Mouse (Mus musculus): Measurements from ENCODE around the gene Clcn2. TPM values are rescaled to one million over a fixed set of nuclear protein-coding genes. Genes with fewer than 3 reads are reported as not detected.

The Clcn2 gene
- polyA plus RNA-seq, 1 experiment from 2014 or later: 19.2 TPM

DNA sequence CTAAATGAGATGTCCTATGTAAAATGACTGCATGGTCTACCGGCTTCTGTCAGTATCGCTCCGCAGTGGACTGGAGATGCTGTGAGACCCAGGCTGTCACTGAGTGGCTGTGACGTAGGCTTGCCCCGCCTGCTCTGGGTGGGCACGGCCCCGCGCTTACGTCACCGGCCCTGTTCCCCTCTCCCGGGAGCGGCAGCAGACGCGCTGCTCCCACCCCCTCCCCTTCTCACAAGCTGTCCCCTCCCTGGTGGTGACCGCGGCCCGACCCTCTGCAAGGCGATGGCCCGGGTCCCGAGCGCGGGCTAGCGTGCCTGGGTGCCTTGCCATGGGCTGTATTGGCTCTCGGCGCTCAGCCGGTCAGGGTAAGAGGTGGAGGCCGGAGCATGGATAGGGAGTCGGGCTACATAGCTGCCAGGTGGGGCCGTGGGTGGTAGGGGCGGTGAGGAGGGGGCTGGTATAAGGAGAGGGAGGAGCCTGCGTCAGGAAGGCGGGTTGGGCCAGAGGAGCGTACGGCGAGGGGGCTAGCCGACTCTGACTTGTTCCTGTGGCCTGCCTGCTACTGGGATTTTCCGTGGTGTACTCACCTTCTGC, 24.3 kb downstream of the Clcn2 start, which contains the start of gene Fam131a:
Fam131a (plus strand) TSS at position 131 of the 591 bp plus-strand sequence.
- peak; percentile 94 for ATAC-seq (replicated peaks)
- H3K36me3 ChIP-seq: peaks cover 32% of the 10 kb centered on the region
- H3K27ac ChIP-seq (replicated peaks): peak within 1 kb of the TSS; percentile 97
- H3K4me1 ChIP-seq: peaks cover 38% of the 10 kb centered on the region
- peak within 1 kb of the TSS; percentile 76 for H3K9ac ChIP-seq (replicated peaks)
- WGBS: under 1% methylated on average over 37 of the region's 37 CpGs
- no peaks in the 10 kb centered on the region for H3K27me3 ChIP-seq
- peak within 1 kb of the TSS; percentile 69 for H3K4me2 ChIP-seq (replicated peaks)
- no peaks in the 10 kb centered on the region for H3K9me3 ChIP-seq
- H3K4me3 ChIP-seq: peak within 1 kb of the TSS; percentile 74

DNA sequence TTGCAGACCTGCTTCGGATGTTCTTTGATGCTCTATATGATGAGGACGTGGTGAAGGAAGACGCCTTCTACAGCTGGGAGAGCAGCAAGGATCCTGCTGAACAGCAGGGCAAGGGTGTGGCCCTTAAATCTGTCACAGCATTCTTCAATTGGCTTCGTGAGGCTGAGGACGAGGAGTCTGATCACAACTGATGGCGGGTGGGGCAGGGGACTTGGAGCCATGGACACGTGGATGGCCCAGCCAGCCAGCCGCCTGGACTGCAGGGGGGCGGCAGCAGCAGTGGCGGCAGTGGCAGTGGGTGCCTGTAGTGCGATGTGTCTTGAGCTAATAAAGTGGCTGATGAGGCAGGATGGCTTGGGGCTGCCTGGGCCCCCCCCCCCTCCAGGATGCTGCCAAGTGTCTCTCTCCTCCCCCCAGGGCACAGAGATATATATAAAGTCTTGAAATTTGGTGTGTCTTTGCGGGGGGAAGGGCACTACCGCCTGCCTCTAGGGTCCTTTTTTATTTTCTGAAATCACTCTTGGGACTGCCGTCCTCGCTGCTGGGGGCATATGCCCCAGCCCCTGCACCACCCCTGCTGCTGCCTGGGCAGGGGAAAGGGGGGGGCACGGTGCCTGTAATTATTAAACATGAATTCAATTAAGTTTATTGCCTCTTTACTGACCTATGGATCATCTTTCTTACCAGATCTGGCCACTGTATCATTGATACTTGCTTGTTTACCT, 25.1 kb downstream of the Clcn2 start:
- WGBS: 43% methylated on average over 15 of the region's 16 CpGs
- Histone ChIP-seq H3K4me2 (replicated peaks) (peak overlapping the region; percentile 69; the same call in 1 of the 2 replicates), H3K36me3 (peaks cover 40% of the 10 kb centered on the region), H3K4me1 (peaks cover 38% of the 10 kb centered on the region), H3K9me3 (no peaks in the 10 kb centered on the region), H3K27me3 (no peaks in the 10 kb centered on the region), H3K27ac (replicated peaks) (peak overlapping the region; percentile 97), H3K9ac (replicated peaks) (no peak overlapping the region), H3K4me3 (peak overlapping the region; percentile 74; the same call in 1 of the 2 replicates)
- no peak for ATAC-seq (replicated peaks)

GRCm38 (mm10) chr16:20691617-20692016, 25.9 kb downstream of the Clcn2 start:
- H3K4me1 ChIP-seq: peaks cover 36% of the 10 kb centered on the region
- WGBS: 71% methylated on average over 1 of the region's 1 CpGs
- no peak overlapping the region for H3K4me3 ChIP-seq
- H3K36me3 ChIP-seq: peaks cover 48% of the 10 kb centered on the region
- no peak overlapping the region for H3K4me2 ChIP-seq (replicated peaks)
- no peak for ATAC-seq (replicated peaks)
- no peaks in the 10 kb centered on the region for H3K9me3 ChIP-seq
- peak overlapping the region; percentile 97; the same call in 1 of the 2 replicates for H3K27ac ChIP-seq (replicated peaks)
- H3K27me3 ChIP-seq: no peaks in the 10 kb centered on the region
- no peak overlapping the region for H3K9ac ChIP-seq (replicated peaks)

DNA sequence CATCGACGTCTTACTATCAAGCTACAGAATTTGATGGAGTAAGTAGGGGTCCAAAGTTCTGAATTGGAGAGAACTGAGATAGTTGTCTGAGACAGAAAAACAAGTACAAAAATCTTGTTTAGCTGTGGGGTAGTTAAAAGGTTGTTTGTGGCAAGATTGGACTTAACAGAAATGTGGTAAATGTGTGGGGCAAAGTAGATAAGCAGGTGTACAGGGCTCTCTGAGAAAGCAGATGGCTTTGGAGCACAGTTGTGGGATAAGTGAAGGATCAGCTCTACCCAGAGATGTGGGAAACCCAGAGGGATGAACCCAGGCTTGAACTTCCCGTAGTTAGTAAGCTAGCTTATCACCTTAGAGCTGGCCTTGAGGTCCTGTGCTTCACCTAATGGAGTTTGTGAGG, 26.8 kb downstream of the Clcn2 start:
- 91% methylated on average over 3 of the region's 3 CpGs for WGBS
- H3K9ac ChIP-seq (replicated peaks): no peak overlapping the region

DNA sequence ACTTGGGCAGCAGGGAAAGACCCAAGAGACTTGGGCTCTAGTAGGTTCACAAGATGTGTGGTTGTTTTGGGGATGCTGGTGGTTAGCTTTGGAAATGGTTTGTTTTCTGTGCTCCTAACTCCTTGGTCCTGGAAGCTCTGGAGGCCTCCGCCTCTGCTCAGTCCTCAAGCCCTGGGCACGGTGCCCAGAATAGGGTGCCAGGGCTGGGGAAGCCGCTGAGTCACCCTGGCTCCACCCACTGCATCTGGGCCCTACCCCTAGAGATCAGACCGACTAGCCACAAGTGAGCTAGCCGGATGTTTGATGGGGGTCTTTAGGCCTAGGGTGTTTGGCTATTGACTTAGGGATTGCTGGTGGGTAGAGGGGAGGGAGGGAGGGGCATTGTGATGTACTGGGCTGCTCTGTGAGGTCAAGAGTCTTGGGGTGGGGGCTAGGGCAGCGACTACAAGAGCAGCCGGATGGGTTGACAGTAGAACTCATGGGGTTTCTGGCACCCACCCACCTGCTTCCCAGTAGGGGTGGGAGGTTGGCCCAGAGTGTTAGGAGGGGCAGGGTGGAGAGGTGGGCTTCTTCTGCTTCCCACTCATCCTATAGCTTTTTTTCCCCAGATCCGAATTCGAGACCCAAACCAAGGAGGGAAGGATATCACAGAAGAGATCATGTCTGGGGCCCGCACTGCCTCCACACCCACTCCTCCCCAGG, 39.4 kb downstream of the Clcn2 start:
- H3K4me2 ChIP-seq (replicated peaks): no peak overlapping the region
- no peak for ATAC-seq (replicated peaks)
- H3K36me3 ChIP-seq: peaks cover 76% of the 10 kb centered on the region
- 68% methylated on average over 10 of the region's 10 CpGs for WGBS
- H3K9ac ChIP-seq (replicated peaks): no peak overlapping the region
- H3K9me3 ChIP-seq: no peaks in the 10 kb centered on the region
- no peaks in the 10 kb centered on the region for H3K27me3 ChIP-seq
- no peak overlapping the region for H3K4me3 ChIP-seq
- H3K27ac ChIP-seq (replicated peaks): no peak overlapping the region
- peaks cover 21% of the 10 kb centered on the region for H3K4me1 ChIP-seq

More for the DNA sequence above, 26.8 kb downstream of the Clcn2 start:
- no peak overlapping the region for H3K4me3 ChIP-seq
- peaks cover 28% of the 10 kb centered on the region for H3K4me1 ChIP-seq
- no peak for ATAC-seq (replicated peaks)
- H3K27ac ChIP-seq (replicated peaks): no peak overlapping the region
- no peak overlapping the region for H3K4me2 ChIP-seq (replicated peaks)
- H3K27me3 ChIP-seq: no peaks in the 10 kb centered on the region
- H3K9me3 ChIP-seq: no peaks in the 10 kb centered on the region
- peaks cover 56% of the 10 kb centered on the region for H3K36me3 ChIP-seq

- no peak for ATAC-seq (replicated peaks)
- Histone ChIP-seq H3K27me3 (no peaks in the 10 kb centered on the region), H3K36me3 (peaks cover 69% of the 10 kb centered on the region), H3K9ac (replicated peaks) (no peak overlapping the region), H3K27ac (replicated peaks) (no peak overlapping the region), H3K9me3 (no peaks in the 10 kb centered on the region), H3K4me3 (no peak overlapping the region), H3K4me2 (replicated peaks) (no peak overlapping the region), H3K4me1 (peaks cover 21% of the 10 kb centered on the region)
- WGBS: 90% methylated on average over 5 of the region's 5 CpGs
Observed at GRCm38 (mm10) chr16:20677380-20677779, 40.2 kb downstream of the Clcn2 start.

GRCm38 (mm10) chr16:20676702-20677101, 40.8 kb downstream of the Clcn2 start:
- Histone ChIP-seq H3K36me3 (peaks cover 62% of the 10 kb centered on the region), H3K4me3 (no peak overlapping the region), H3K9me3 (no peaks in the 10 kb centered on the region), H3K27me3 (no peaks in the 10 kb centered on the region), H3K4me2 (replicated peaks) (no peak overlapping the region), H3K4me1 (peaks cover 27% of the 10 kb centered on the region), H3K9ac (replicated peaks) (no peak overlapping the region), H3K27ac (replicated peaks) (no peak overlapping the region)
- 83% methylated on average over 4 of the region's 4 CpGs for WGBS
- no peak for ATAC-seq (replicated peaks)

DNA sequence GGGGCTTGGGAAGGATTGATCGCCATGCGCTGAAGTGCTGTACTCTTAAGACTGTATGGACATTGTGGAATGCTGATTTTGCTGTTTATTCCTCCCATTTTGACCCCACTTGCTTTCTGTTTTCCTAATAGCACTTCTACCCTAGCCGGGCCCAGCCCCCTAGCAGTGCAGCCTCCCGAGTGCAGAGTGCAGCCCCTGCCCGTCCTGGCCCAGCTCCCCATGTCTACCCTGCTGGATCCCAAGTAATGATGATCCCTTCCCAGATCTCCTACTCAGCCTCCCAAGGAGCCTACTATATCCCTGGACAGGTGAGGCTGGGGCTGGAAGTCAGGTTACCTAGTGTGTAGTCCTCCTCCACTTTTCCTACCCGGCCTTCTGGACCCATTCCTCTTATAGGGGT, 42.3 kb downstream of the Clcn2 start:
- WGBS: 89% methylated on average over 6 of the region's 6 CpGs
- H3K9ac ChIP-seq (replicated peaks): no peak overlapping the region
- no peaks in the 10 kb centered on the region for H3K9me3 ChIP-seq
- H3K27me3 ChIP-seq: no peaks in the 10 kb centered on the region
- peaks cover 29% of the 10 kb centered on the region for H3K4me1 ChIP-seq
- ATAC-seq (replicated peaks): no peak
- H3K27ac ChIP-seq (replicated peaks): no peak overlapping the region
- H3K4me3 ChIP-seq: no peak overlapping the region
- no peak overlapping the region for H3K4me2 ChIP-seq (replicated peaks)
- peaks cover 47% of the 10 kb centered on the region for H3K36me3 ChIP-seq

DNA sequence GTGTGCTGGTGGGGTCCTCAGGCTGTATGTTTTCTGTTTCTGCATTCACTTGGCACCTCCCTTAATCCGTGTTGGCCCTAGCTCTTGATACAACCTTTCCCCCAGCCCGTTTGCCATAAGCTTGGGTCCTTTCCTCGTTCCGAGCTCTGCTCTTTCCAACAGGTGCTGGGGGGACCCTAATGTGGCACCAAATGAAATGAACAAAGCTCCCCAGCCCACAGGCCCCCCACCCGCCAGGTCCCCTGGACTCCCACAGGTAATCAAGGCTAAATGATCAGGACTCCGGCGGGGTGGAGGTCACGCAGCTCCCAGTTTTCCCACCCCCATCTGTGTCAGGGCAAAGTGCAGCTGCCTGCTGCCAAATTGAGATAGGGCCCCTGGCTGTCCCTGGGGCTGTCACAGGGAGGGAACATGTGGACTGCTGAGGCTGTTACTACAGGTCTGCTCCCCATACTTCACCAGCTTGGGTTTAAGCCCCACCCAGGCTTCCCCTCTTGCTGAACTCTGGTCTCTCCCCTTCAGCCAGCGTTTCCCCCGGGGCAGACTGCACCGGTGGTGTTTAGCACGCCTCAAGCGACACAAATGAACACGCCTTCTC, 43.7 kb downstream of the Clcn2 start:
- H3K27me3 ChIP-seq: no peaks in the 10 kb centered on the region
- WGBS: 9% methylated on average over 14 of the region's 14 CpGs
- no peak for ATAC-seq (replicated peaks)
- peak overlapping the region; percentile 87 for H3K4me3 ChIP-seq
- H3K4me2 ChIP-seq (replicated peaks): peak overlapping the region; percentile 59
- H3K9ac ChIP-seq (replicated peaks): peak overlapping the region; percentile 80
- peaks cover 29% of the 10 kb centered on the region for H3K4me1 ChIP-seq
- H3K9me3 ChIP-seq: no peaks in the 10 kb centered on the region
- peaks cover 35% of the 10 kb centered on the region for H3K36me3 ChIP-seq
- H3K27ac ChIP-seq (replicated peaks): peak overlapping the region; percentile 89; the same call in 1 of the 2 replicates

DNA sequence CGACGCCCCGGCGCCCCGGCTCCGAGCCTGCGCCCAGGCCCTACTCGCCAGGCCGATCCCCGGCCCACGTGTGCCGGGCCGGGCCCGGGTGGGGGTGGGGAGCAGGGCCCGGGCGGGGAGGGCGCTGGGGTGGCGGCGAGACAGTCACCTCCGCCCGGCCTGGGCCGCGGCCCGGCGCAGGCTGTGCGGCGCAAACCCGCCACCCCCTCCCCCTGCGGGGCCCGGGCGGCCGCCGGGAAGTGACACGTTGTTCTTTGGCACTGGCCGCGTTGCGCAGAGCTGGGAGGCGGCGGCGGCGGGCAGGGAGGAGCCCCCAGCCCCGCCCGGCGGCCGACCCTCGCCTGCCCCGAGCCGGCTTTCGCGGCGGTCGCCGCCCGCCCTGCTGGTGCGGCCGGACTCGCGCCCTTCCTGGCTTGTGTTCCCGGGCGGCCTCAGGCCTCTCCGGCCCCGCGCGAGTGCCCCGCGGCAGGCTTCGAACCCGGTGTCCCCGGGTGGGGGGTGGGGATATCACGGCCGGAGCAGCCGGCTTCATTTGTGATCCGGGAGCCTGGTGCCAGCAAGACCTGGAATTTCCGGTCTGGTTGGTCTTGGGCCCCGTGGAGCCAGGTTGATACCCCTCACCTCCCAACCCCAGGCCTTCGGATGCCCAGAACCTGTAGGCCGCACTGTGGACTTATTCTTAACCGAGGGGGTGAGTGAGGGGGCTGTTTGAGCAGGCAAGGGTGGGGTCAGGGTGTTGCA, 44.4 kb downstream of the Clcn2 start:
- H3K36me3 ChIP-seq: peaks cover 28% of the 10 kb centered on the region
- H3K27me3 ChIP-seq: no peaks in the 10 kb centered on the region
- peak overlapping the region; percentile 89 for H3K27ac ChIP-seq (replicated peaks)
- H3K4me1 ChIP-seq: peaks cover 29% of the 10 kb centered on the region
- H3K9me3 ChIP-seq: no peaks in the 10 kb centered on the region
- H3K4me2 ChIP-seq (replicated peaks): peak overlapping the region; percentile 59
- peak; percentile 4; the same call in 1 of the 2 replicates for ATAC-seq (replicated peaks)
- H3K4me3 ChIP-seq: peak overlapping the region; percentile 87
- under 1% methylated on average over 48 of the region's 78 CpGs for WGBS
- peak overlapping the region; percentile 80 for H3K9ac ChIP-seq (replicated peaks)

DNA sequence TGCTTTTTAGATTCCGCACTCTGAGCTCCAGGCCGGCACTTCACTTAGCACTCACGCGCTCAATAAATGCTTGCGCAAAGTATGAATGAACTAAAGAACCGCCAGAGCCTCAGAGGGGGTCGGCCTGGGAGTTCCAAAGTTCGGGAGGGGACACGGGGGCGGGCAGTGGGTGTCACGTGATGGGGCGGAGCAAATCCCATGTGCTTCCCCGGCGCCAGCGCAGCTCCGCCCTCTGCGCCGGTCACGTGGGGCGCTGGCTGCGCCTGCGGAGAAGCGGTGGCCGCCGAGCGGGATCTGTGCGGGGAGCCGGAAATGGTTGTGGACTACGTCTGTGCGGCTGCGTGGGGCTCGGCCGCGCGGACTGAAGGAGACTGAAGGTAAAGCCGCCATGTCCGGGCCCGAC, 45.0 kb downstream of the Clcn2 start:
- Histone ChIP-seq H3K27ac (replicated peaks) (peak overlapping the region; percentile 89), H3K9ac (replicated peaks) (peak overlapping the region; percentile 80), H3K4me3 (peak overlapping the region; percentile 87), H3K36me3 (peaks cover 22% of the 10 kb centered on the region), H3K4me1 (peaks cover 29% of the 10 kb centered on the region), H3K4me2 (replicated peaks) (peak overlapping the region; percentile 59), H3K27me3 (no peaks in the 10 kb centered on the region), H3K9me3 (no peaks in the 10 kb centered on the region)
- under 1% methylated on average over 30 of the region's 38 CpGs for WGBS
- ATAC-seq (replicated peaks): peak; percentile 97
